In genomic region chr14:22633612-22634011, GRCm38 (mm10) we compare ENCODE assay signal across 12 mouse cellular contexts.
"Had no signal": no experiment of that assay in that cellular context is flagged by ENCODE, and none has a peak within 500 bp of the region (broad histone marks: within the 10 kb centered on the region; RNA-seq: fewer than 3 reads in every experiment).

No protein-coding gene starts in this region.

- H3K4me3 ChIP-seq: limb, embryonic 13.5 days; liver, embryonic 13.5 days; midbrain, embryonic 12.5 days; neural tube, embryonic 13.5 days had no signal

- H3K9ac ChIP-seq: limb, embryonic 13.5 days; liver, embryonic 13.5 days; midbrain, embryonic 12.5 days; neural tube, embryonic 13.5 days had no signal

- DNase-seq: layer of hippocampus, adult 9-11 months; layer of hippocampus, postnatal 36 days; left cerebral cortex, postnatal 4 days; liver, embryonic 13.5 days; lung, adult 18-20 months; right cerebral cortex, postnatal 14 days; thymus, postnatal 36 days had no signal

- H3K36me3 ChIP-seq: limb, embryonic 13.5 days; liver, embryonic 13.5 days; midbrain, embryonic 12.5 days; neural tube, embryonic 13.5 days had no signal

- H3K4me2 ChIP-seq: limb, embryonic 13.5 days; liver, embryonic 13.5 days; midbrain, embryonic 12.5 days; neural tube, embryonic 13.5 days had no signal

- H3K27me3 ChIP-seq: liver, embryonic 13.5 days; midbrain, embryonic 12.5 days; neural tube, embryonic 13.5 days had no signal

- H3K27ac ChIP-seq: hindbrain, postnatal 0 days; limb, embryonic 13.5 days; liver, embryonic 13.5 days; midbrain, embryonic 12.5 days; neural tube, embryonic 13.5 days had no signal

- H3K4me1 ChIP-seq: limb, embryonic 13.5 days; liver, embryonic 13.5 days; midbrain, embryonic 12.5 days; neural tube, embryonic 13.5 days had no signal

- H3K9me3 ChIP-seq: limb, embryonic 13.5 days; liver, embryonic 13.5 days; midbrain, embryonic 12.5 days; neural tube, embryonic 13.5 days had no signal

- ATAC-seq: hindbrain, postnatal 0 days; midbrain, embryonic 16.5 days had no signal
